Mouse (Mus musculus): ENCODE results near the gene Traip.

- peak; percentile 83 for TF ChIP-seq CTCF (IDR thresholded peaks at IDR 0.05; ENCODE audit: low read depth)
- no peak for TF ChIP-seq EP300 (IDR thresholded peaks at IDR 0.05; ENCODE audit: low read depth)
These were observed 48.9 kb upstream of the Traip start for GRCm38 (mm10) chr9:107900840-107901626.
